Mouse (Mus musculus) hindbrain, embryonic 12.5 days (tissue): ENCODE measurements around the gene Tgfbr2. TPM values are rescaled to one million over a fixed set of nuclear protein-coding genes. Genes with fewer than 3 reads are reported as not detected.
"Not testable (repeated sequence)": the region's sequence is repeated elsewhere in the genome, so short reads cannot be mapped to it uniquely, and the experiment has no call there.

Experiments
- ATAC-seq: fragments of 200-750 bp; cut with Nextera tagmentation; 2 replicates; pipeline ENCODE4 v1.8.0; 2017; ENCODE audit warnings: moderate TSS enrichment; ENCODE audit not compliant: low FRiP score
- H3K27ac ChIP-seq: fragments of 300-500 bp; sonication (generic); 2 replicates; pipeline ENCODE4 v1.5.1; 2016; ENCODE audit warnings: mild to moderate bottlenecking
- H3K27me3 ChIP-seq: fragments of 300-500 bp; sonication (generic); 2 replicates; pipeline ENCODE4 v1.6.1; 2016; ENCODE audit warnings: mild to moderate bottlenecking
- H3K36me3 ChIP-seq: fragments of 300-500 bp; sonication (generic); 2 replicates; pipeline ENCODE4 v1.6.1; 2016; ENCODE audit warnings: mild to moderate bottlenecking
- H3K4me1 ChIP-seq: fragments of 300-500 bp; sonication (generic); 2 replicates; pipeline ENCODE4 v1.6.1; 2016
- H3K4me2 ChIP-seq: fragments of 300-500 bp; sonication (generic); replicated peaks from 2 replicates; pipeline ENCODE4 v1.6.1; 2016; ENCODE audit warnings: mild to moderate bottlenecking
- H3K4me3 ChIP-seq: fragments of 300-500 bp; sonication (generic); 2 replicates; pipeline ENCODE4 v1.5.1; 2016; ENCODE audit warnings: mild to moderate bottlenecking
- H3K9ac ChIP-seq: fragments of 300-500 bp; sonication (generic); 2 replicates; pipeline ENCODE4 v1.6.1; 2016; ENCODE audit warnings: mild to moderate bottlenecking, moderate library complexity
- H3K9me3 ChIP-seq: fragments of 300-500 bp; sonication (generic); replicated peaks from 2 replicates; pipeline ENCODE4 v1.6.1; 2016; ENCODE audit warnings: mild to moderate bottlenecking
- WGBS: fragments of 180-500 bp; shearing (Covaris S2); methylation state at CpG from one replicate; pipeline ENCODE4 v1.1.7; 2016; 5-methylcytosine and 5-hydroxymethylcytosine counted together
- polyA plus RNA-seq: library from polyadenylated mRNA; unstranded; fragments of >200 nt; fragmentation: Nextera tagmentation; extraction: Ambion mirVana; gene quantifications from 2 replicates; pipeline ENCODE4 v1.2.1, GENCODE M21; 2016

Tgfbr2 gene
- polyA plus RNA-seq, 1 experiment from 2014 or later, result 18.9 TPM

GRCm38 (mm10) chr9:116077419-116077818, 97.7 kb downstream of the Tgfbr2 start:
- no peaks in the 10 kb centered on the region for H3K27me3 ChIP-seq
- no peak overlapping the region for H3K4me3 ChIP-seq
- H3K9ac ChIP-seq, result no peak overlapping the region
- H3K27ac ChIP-seq, result no peak overlapping the region
- no peaks in the 10 kb centered on the region for H3K36me3 ChIP-seq
- no peaks in the 10 kb centered on the region for H3K9me3 ChIP-seq
- no peak for ATAC-seq
- 91% methylated on average over 2 of the region's 2 CpGs for WGBS
- H3K4me1 ChIP-seq, result no peaks in the 10 kb centered on the region
- no peak overlapping the region for H3K4me2 ChIP-seq

GRCm38 (mm10) chr9:116076946-116077345, 98.2 kb downstream of the Tgfbr2 start:
- H3K36me3 ChIP-seq, result no peaks in the 10 kb centered on the region
- no peak for ATAC-seq
- 70% methylated on average over 2 of the region's 2 CpGs for WGBS

DNA sequence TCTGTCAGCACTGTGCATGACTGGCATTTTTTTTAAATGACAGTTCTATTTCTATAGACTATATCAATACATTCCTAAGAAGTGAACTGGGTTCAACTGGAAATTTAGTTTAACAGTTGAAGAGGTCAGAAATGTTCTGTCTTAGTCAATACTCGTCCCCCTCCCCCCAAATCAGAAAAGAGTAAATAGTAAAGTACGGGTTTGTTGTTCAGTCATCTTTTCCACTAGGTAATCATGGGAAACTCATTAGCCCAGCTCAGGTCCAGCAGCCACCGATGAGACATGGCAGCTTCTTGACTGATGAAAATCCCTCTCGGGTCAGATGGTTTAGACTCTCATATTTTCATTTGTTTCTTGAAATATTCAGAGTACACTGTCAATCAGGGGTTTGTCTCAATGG, 99.0 kb downstream of the Tgfbr2 start:
- Histone ChIP-seq H3K27me3 (no peaks in the 10 kb centered on the region), H3K36me3 (no peaks in the 10 kb centered on the region), H3K9me3 (no peaks in the 10 kb centered on the region), H3K9ac (no peak overlapping the region), H3K4me1 (no peaks in the 10 kb centered on the region), H3K4me2 (no peak overlapping the region), H3K4me3 (no peak overlapping the region), H3K27ac (no peak overlapping the region)
- WGBS, result 65% methylated on average over 4 of the region's 4 CpGs
- ATAC-seq, result no peak

More at GRCm38 (mm10) chr9:116076946-116077345, 98.2 kb downstream of the Tgfbr2 start:
- Histone ChIP-seq H3K27ac (no peak overlapping the region), H3K9ac (no peak overlapping the region), H3K9me3 (no peaks in the 10 kb centered on the region), H3K4me3 (no peak overlapping the region), H3K4me1 (no peaks in the 10 kb centered on the region), H3K4me2 (no peak overlapping the region), H3K27me3 (no peaks in the 10 kb centered on the region)

GRCm38 (mm10) chr9:116071561-116071960, 103.6 kb downstream of the Tgfbr2 start:
- not testable (repeated sequence) for H3K4me3 ChIP-seq, H3K27ac ChIP-seq, H3K9ac ChIP-seq, H3K4me1 ChIP-seq, H3K36me3 ChIP-seq, H3K9me3 ChIP-seq, H3K4me2 ChIP-seq, ATAC-seq, H3K27me3 ChIP-seq
- 100% methylated on average over 1 of the region's 1 CpGs for WGBS

DNA sequence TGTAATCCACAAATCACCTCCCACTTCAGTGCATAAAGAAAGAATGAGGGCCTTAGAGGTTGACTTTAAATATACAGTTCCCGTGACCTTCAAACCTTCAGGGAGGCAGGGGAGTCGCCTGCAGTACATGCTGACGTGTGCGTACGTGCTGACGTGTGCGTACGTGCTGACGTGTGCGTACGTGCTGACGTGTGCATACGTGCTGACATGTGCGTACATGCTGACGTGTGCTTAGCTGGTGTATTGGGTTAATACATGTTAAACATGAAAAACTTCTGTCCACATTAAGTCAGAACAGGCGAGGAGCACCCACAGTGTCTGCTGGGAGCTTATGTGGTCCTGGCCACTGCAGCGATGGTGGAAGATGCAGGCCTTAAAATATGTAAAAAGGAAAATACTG, 110.4 kb downstream of the Tgfbr2 start:
- H3K4me3 ChIP-seq, result no peak overlapping the region
- H3K27me3 ChIP-seq, result no peaks in the 10 kb centered on the region
- H3K4me2 ChIP-seq, result no peak overlapping the region
- 89% methylated on average over 17 of the region's 17 CpGs for WGBS
- no peaks in the 10 kb centered on the region for H3K4me1 ChIP-seq
- H3K9ac ChIP-seq, result no peak overlapping the region
- H3K36me3 ChIP-seq, result no peaks in the 10 kb centered on the region
- no peak overlapping the region for H3K27ac ChIP-seq
- ATAC-seq, result no peak
- no peaks in the 10 kb centered on the region for H3K9me3 ChIP-seq

GRCm38 (mm10) chr9:116060691-116061090, 114.5 kb downstream of the Tgfbr2 start:
- no peaks in the 10 kb centered on the region for H3K4me1 ChIP-seq
- no peaks in the 10 kb centered on the region for H3K9me3 ChIP-seq
- no peaks in the 10 kb centered on the region for H3K36me3 ChIP-seq
- 15% methylated on average over 4 of the region's 4 CpGs for WGBS
- H3K4me3 ChIP-seq, result no peak overlapping the region
- ATAC-seq, result no peak
- no peak overlapping the region for H3K4me2 ChIP-seq
- H3K27ac ChIP-seq, result no peak overlapping the region
- H3K27me3 ChIP-seq, result no peaks in the 10 kb centered on the region
- no peak overlapping the region for H3K9ac ChIP-seq

- H3K4me3 ChIP-seq, result no peak overlapping the region
- H3K9me3 ChIP-seq, result no peaks in the 10 kb centered on the region
- WGBS, result 74% methylated on average over 4 of the region's 4 CpGs
- no peak overlapping the region for H3K9ac ChIP-seq
- H3K27ac ChIP-seq, result no peak overlapping the region
- H3K27me3 ChIP-seq, result no peaks in the 10 kb centered on the region
- H3K4me2 ChIP-seq, result no peak overlapping the region
- ATAC-seq, result no peak
- no peaks in the 10 kb centered on the region for H3K4me1 ChIP-seq
- H3K36me3 ChIP-seq, result no peaks in the 10 kb centered on the region
Measured at GRCm38 (mm10) chr9:116059156-116059555, 116.0 kb downstream of the Tgfbr2 start.

- Histone ChIP-seq H3K36me3 (no peaks in the 10 kb centered on the region), H3K27me3 (no peaks in the 10 kb centered on the region), H3K4me1 (no peaks in the 10 kb centered on the region), H3K4me2 (no peak overlapping the region), H3K9me3 (no peaks in the 10 kb centered on the region), H3K4me3 (no peak overlapping the region), H3K27ac (no peak overlapping the region), H3K9ac (no peak overlapping the region)
- no peak for ATAC-seq
- WGBS, result 90% methylated on average over 4 of the region's 4 CpGs
Measured at GRCm38 (mm10) chr9:116058475-116058874, 116.7 kb downstream of the Tgfbr2 start.

DNA sequence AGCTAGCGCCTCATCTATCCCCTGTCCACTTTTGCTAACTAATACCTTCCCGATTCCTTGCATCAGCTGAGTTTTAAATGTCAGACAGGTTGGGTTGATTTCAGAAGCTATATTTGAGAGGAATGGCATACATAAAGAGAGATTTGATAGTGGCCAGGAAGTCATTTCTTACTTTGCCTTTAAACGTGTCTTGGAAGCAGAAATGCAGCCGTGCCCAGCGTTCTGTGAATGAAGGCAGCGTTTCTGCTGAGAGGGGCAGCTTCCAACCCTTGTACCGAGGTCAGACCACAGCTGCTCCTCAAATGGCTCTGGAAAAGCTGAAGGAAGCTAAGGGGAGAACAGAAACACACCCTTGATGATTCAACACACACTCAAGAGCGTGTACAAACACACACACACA, 121.2 kb downstream of the Tgfbr2 start:
- Histone ChIP-seq H3K4me3 (no peak overlapping the region), H3K27ac (no peak overlapping the region), H3K4me2 (no peak overlapping the region), H3K27me3 (no peaks in the 10 kb centered on the region), H3K9me3 (no peaks in the 10 kb centered on the region), H3K36me3 (no peaks in the 10 kb centered on the region), H3K4me1 (no peaks in the 10 kb centered on the region), H3K9ac (no peak overlapping the region)
- no peak for ATAC-seq
- 89% methylated on average over 8 of the region's 8 CpGs for WGBS

DNA sequence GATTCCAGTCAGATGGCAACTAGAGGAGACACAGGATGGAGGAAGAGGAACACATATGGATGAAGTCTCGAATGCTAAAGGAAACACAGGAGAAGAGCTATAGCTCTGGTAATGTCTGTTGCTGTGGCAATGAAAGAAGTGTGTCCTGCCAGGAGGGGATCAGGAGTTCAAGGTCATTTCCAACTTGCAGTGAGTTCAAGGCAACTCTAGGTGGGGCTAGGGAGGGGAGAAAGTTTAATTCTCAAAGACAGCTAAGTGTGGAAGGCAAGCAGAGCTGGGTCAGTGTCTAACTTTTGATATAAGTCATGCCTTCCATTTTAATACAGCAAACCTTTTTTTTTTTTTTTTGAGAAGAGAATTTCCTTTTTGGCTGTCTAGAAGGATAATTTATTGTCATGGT, 125.2 kb downstream of the Tgfbr2 start:
- Histone ChIP-seq H3K9me3 (no peaks in the 10 kb centered on the region), H3K27ac (no peak overlapping the region), H3K4me2 (no peak overlapping the region), H3K27me3 (no peaks in the 10 kb centered on the region), H3K4me1 (no peaks in the 10 kb centered on the region), H3K4me3 (no peak overlapping the region), H3K9ac (no peak overlapping the region), H3K36me3 (no peaks in the 10 kb centered on the region)
- 72% methylated on average over 1 of the region's 1 CpGs for WGBS
- no peak for ATAC-seq

GRCm38 (mm10) chr9:116041787-116042186, 133.4 kb downstream of the Tgfbr2 start:
- H3K4me1 ChIP-seq, result no peaks in the 10 kb centered on the region
- no peak for ATAC-seq
- no peak overlapping the region for H3K9ac ChIP-seq
- H3K4me3 ChIP-seq, result no peak overlapping the region
- no peaks in the 10 kb centered on the region for H3K9me3 ChIP-seq
- no peaks in the 10 kb centered on the region for H3K36me3 ChIP-seq
- H3K4me2 ChIP-seq, result no peak overlapping the region
- no peak overlapping the region for H3K27ac ChIP-seq
- no peaks in the 10 kb centered on the region for H3K27me3 ChIP-seq
- 18% methylated on average over 3 of the region's 3 CpGs for WGBS

- Histone ChIP-seq H3K4me2 (no peak overlapping the region), H3K27me3 (no peaks in the 10 kb centered on the region), H3K4me3 (no peak overlapping the region), H3K9ac (no peak overlapping the region), H3K4me1 (no peaks in the 10 kb centered on the region), H3K9me3 (no peaks in the 10 kb centered on the region), H3K27ac (no peak overlapping the region), H3K36me3 (no peaks in the 10 kb centered on the region)
- WGBS, result 74% methylated on average over 4 of the region's 4 CpGs
- ATAC-seq, result no peak
Measured at GRCm38 (mm10) chr9:116041369-116041768, 133.8 kb downstream of the Tgfbr2 start.

- not testable (repeated sequence) for ATAC-seq
- WGBS, result 93% methylated on average over 14 of the region's 14 CpGs
Measured at GRCm38 (mm10) chr9:116040852-116041251, 134.3 kb downstream of the Tgfbr2 start.

DNA sequence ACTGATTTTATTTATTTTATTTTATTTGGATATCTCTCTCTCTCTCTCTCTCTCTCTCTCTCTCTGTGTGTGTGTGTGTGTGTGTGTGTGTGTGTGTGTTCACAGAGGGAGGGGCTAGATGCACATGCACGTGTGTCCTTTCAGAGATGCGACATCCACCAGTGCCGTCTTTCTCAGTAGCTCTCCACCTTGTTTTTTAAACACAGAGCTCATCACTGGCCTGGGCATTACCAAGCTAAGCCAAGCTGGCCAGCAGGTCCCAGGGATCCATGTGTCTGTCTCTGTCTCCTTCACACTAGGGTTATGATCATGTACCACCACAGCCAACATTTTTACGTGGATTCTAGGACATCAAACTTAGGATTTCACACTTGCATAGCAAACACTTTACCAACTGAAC, 135.2 kb downstream of the Tgfbr2 start:
- no peak overlapping the region for H3K4me3 ChIP-seq
- H3K27ac ChIP-seq, result no peak overlapping the region
- no peak for ATAC-seq
- H3K9ac ChIP-seq, result no peak overlapping the region
- H3K9me3 ChIP-seq, result no peaks in the 10 kb centered on the region
- no peaks in the 10 kb centered on the region for H3K36me3 ChIP-seq
- 84% methylated on average over 4 of the region's 4 CpGs for WGBS
- no peaks in the 10 kb centered on the region for H3K27me3 ChIP-seq
- no peaks in the 10 kb centered on the region for H3K4me1 ChIP-seq
- H3K4me2 ChIP-seq, result no peak overlapping the region

More at GRCm38 (mm10) chr9:116040852-116041251, 134.3 kb downstream of the Tgfbr2 start:
- H3K27me3 ChIP-seq, H3K27ac ChIP-seq, H3K9ac ChIP-seq, H3K9me3 ChIP-seq, H3K4me2 ChIP-seq, H3K4me1 ChIP-seq, H3K36me3 ChIP-seq, H3K4me3 ChIP-seq: not testable (repeated sequence)
